Mouse (Mus musculus) kidney, adult 9 months (tissue): Measurements from ENCODE around the gene Tarsl2.

Experiments used
- DNase-seq: peaks from one replicate; pipeline ENCODE4 v3.0.0; 2022

Gene Tarsl2

DNA sequence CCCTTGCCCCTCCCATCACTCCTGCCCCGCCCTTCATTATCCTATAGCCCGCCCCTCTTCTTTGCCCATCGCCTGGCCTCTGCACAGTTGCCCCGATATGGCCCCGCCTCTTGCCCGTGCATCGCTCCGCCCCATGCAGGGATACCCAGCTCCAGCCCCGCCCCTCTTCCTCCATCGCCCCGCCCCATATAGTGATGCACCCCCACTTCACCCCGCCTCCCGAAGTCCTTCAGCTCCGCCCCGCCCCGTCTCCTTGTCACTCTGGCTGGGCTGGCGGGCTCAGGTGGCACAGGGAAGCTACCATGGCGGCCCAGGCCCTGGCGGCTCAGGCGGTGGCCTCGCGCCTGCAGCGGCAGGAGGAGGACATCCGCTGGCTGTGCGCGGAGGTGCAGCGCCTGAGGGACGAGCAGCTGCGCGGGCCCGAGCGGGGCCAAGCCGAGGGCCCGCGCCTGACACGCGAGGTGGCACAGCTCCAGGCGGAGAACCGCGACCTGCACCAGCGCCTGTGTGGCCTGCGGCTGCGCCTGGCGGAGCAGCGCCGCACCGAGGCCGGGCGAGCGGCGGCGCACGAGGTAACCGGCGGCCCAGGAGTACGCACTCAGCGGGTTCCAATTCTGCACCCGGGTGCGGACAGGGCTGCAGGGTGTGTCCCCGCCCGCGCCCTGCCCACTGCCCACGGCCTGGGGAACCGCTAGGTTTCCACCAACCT lies at the start of gene Tarsl2:
Gene Tarsl2, plus strand, starts transcription at position 256 of the 709 bp plus-strand sequence.
- peak; percentile 97 for DNase-seq

DNA sequence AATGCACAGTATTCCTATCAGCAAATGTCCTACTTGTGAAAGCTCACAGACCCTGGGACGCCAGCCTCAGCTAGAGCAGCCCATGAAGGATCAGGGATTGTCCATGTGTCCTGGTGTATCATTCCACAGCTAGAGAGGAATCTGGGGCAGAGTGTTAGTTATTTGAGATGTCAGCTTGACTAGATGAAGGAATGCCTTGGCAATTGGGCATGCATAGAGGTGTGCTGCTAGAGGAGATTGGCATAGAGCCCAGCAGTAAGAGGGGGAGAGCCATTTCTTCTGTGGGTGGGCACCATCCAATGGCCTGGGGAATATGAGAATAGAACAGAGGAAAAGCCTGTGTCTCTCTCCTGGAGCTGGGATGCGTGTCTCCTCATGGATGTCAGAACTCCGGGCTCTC lies 38.6 kb upstream of the Tarsl2 start:
- no peak for DNase-seq

DNA sequence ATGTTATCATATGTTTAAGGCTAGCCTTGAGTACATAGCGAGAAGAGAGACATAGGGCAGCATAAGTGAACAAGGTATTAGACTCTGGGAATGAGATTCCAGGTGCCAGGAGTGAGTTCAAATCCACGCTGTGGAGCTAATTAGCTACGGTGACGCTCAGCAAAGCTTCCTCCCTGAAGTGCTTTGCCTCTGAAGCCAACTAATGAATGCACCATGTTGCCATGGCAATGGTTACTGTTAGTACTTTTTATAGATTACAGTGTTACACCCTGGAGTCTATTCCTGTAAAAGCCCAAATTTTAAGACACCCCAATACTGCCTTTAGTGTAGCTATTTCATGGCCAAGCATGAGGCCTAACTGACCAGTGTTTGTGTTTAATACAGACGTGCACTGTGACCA lies 37.7 kb upstream of the Tarsl2 start:
- no peak for DNase-seq

DNA sequence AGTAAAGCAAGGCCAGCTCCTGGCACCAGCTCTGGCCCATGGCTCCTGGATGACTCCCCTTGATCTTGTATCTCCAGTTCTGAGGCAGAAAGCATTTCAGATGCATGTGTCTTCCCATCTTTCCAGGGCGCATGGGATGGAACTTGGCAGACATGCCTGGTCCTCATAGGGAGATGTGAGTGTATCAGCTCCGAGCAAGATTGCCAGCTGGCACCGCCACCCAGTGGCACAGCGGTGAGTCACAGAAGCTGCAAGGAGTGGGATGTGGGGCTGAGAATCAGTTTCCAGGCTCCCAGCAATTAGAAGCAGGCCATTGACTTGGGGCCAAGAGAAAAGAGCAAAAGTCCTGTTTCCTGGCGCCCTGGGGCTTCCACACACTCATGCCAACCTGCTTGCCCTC lies 34.5 kb upstream of the Tarsl2 start:
- DNase-seq: no peak

DNA sequence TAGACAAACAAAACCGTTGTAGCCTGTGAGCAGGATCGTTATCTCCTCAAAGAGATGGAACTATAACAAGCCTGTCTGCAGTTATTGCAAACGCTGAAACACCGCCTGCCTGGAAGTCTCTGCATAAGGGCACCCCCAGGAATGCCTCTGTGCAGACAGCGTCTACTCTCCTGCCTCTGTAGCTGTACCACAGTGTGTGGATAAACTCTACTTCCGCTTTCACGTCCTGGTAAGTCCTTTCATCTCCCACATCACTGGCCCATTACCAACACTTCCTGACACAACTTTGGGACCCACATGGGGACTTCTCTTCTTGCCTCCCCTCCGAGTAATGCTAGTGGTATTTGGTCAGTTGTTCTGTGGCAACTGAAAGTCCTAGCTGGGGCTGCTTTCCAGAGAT lies 34.0 kb upstream of the Tarsl2 start:
- DNase-seq: no peak

- no peak for DNase-seq
Observed at GRCm38 (mm10) chr7:65611298-65611697, 33.4 kb upstream of the Tarsl2 start.

DNA sequence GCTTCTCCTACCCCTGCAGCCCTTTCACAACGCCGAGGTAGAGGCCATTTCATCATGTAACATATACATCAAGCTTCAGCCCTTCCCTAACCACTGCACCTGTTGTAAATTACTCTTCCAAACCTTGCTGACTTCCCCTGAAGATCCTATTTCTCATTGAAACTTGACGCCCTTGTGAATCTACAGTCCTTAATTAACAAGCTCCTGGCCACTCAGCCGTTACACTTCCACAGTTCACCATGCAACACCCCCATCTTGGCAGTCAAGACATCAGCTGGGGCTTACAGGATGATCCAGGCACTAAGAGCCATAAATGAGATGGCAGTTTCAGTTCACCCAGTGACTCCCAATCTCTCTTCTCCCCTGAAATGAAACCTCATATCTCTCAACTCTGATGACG lies 31.0 kb upstream of the Tarsl2 start:
- DNase-seq: no peak

DNA sequence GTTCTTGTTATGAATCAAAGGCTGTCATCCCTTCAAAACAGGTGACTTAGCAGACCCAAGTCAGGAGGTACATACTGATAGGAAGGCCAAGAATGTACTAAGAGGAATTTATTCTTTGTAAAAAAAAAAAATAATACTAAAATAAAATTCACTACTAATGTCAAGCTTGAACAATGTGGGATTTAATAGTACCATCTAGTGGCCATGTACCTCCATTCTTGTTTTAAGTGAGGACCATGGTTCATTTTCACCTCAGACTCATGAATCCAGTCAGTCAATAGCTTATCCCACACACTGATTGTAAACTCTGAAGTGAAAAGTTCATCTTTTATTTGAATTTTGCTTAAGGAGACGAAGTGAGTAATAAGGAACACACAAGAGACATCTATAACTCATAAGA lies 25.9 kb upstream of the Tarsl2 start:
- no peak for DNase-seq

- no peak for DNase-seq
Observed at GRCm38 (mm10) chr7:65620746-65621145, 24.0 kb upstream of the Tarsl2 start.

GRCm38 (mm10) chr7:65623330-65623729 lies 21.4 kb upstream of the Tarsl2 start:
- DNase-seq: no peak

DNA sequence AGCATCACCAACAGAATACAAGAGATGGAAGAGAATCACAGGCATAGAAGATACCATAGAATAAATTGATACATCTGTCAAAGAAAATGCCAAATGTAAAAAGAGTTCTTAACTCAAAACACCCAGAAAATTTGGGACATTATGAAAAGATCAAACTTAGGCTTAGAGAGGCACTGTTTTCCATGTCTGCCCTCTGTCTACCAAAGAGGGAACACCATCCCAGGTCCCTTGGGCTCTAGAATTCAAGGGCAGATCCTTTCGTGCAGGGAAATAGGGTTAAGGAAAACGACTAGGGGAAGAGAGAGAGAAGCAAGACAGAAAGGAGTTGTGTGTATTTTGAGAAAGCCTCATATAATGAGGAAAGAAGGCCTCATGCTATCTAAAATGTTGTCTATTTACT lies 19.2 kb upstream of the Tarsl2 start:
- DNase-seq: no peak

- DNase-seq: no peak
Observed at GRCm38 (mm10) chr7:65629846-65630245, 14.9 kb upstream of the Tarsl2 start.

- no peak for DNase-seq
Observed at GRCm38 (mm10) chr7:65630661-65631060, 14.0 kb upstream of the Tarsl2 start.

- DNase-seq: no peak
Observed at GRCm38 (mm10) chr7:65635831-65636230, 8.9 kb upstream of the Tarsl2 start.

- no peak for DNase-seq
Observed at GRCm38 (mm10) chr7:65636356-65636880, 8.3 kb upstream of the Tarsl2 start.

GRCm38 (mm10) chr7:65638170-65638770 lies 6.4 kb upstream of the Tarsl2 start:
- no peak for DNase-seq

GRCm38 (mm10) chr7:65639821-65640382 lies 4.8 kb upstream of the Tarsl2 start:
- DNase-seq: no peak

GRCm38 (mm10) chr7:65640672-65641071 lies 4.0 kb upstream of the Tarsl2 start:
- DNase-seq: no peak

GRCm38 (mm10) chr7:65642371-65643304 lies 2.1 kb upstream of the Tarsl2 start:
- DNase-seq: peak; percentile 7

- DNase-seq: no peak
Observed at GRCm38 (mm10) chr7:65643861-65644421, 757 bp upstream of the Tarsl2 start.

GRCm38 (mm10) chr7:65645996-65646395 lies 1.3 kb downstream of the Tarsl2 start:
- no peak for DNase-seq

- DNase-seq: no peak
Observed at GRCm38 (mm10) chr7:65650662-65651061, 6.0 kb downstream of the Tarsl2 start.
